Mouse (Mus musculus): ENCODE data around the gene Gan.

Gene Gan

DNA sequence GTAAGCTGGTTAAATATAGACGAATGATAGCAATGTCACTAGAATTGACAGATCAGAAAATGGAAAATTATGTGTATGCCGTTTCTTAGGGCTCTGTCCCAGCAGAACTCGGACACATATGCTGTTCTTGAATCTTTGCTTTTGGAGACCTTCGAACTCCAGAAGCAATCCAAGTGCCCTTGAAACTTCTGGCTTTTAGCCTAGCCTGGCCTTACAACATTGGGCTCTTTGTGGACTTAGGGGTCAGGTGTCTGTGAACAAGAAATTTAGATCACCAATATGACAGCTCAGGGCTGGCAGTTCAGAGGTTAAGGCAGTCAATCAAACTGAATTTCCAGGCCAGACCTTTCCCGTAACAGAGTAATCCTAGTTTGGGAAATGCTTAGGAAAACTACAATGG is 1.1 kb downstream of the Gan start:
- DNase-seq = peak; percentile 44

DNA sequence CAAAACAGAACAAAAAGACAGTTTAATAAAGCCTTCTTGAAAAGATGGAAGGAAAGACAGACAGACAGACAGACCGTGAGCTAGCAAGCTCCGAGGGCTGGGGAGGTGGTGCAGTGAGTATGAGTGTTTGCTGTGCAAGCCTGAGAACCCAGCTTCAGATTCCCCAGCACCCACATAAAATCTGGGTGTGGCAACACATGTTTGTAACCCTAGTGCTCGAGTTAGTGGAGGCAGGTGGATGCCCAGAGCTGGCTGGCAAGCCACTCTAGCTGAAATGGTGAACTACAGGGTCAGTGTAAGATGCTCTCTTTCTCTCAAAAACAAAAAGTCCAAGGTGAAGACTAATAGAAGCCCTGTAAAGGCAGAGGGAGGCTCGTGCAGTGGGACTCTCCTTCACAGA is 7.0 kb downstream of the Gan start:
- DNase-seq = no peak

- no peak for DNase-seq
Measured at GRCm38 (mm10) chr8:117165542-117165941, 7.6 kb downstream of the Gan start.

- DNase-seq = no peak
Measured at GRCm38 (mm10) chr8:117166515-117166914, 8.6 kb downstream of the Gan start.

GRCm38 (mm10) chr8:117167243-117167883 is 9.4 kb downstream of the Gan start:
- no peak for DNase-seq

GRCm38 (mm10) chr8:117168378-117168777 is 10.4 kb downstream of the Gan start:
- DNase-seq = no peak

DNA sequence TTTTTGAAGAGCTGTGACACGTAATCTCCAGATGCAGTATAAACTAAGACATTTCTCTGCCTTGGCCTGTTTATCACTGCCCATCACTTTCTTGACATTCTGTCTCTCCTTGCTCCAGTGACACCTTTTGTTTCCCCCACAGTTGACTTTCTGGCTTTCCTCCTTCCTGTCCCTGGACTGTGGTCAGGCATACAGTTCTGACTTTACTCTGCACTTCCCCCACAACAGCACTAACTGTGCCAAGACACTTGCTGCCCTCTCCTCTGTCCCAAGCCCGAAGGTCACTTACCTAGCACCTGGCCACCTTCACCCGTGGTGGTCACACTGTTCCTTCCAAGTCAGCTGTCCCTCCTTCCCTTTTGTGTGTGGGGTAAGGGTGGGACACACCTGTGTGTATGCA is 13.9 kb downstream of the Gan start:
- DNase-seq = peak; percentile 10

- peak; percentile 20 for DNase-seq
Measured at GRCm38 (mm10) chr8:117172904-117173303, 15.0 kb downstream of the Gan start.

GRCm38 (mm10) chr8:117173690-117174089 is 15.8 kb downstream of the Gan start:
- no peak for DNase-seq

DNA sequence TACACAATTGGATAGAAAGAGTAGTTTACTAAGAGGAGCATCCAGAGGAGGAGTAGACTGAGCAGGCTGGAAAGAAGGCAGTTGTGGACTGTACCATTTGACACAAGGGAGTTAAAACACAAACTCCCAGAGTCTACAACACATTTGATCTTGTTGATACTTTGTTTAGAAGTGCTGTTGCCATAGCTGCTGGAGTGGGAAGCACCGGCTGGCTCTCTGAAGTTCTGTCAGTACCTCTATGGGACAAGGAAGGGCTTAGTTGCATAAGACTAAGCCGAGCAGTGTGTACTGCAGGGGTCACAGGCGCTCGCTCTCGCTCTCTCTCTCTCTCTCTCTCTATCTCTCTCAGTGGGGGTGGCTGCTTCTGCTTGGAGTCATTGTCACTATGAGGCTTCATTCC is 16.6 kb downstream of the Gan start:
- DNase-seq = no peak

GRCm38 (mm10) chr8:117176308-117176707 is 18.4 kb downstream of the Gan start:
- DNase-seq = peak; percentile 11

DNA sequence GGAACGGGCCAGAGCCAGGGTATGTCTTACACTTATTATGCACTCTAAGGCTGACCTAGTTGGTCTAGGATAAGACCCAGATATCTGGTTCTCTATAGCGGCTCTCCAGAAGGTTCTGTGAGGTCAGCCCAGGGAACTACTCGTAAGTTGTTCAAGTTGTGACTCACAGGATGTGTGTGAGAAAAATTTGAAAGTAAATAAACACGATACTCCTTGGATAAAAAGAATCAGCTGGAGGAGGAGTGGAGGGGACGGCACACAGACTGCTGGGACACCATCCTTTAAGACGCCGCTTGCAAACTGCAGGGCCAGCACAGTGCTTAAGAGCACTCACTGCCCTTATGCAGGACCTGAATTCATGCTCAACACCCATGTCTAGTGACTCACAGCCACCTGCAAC is 19.3 kb downstream of the Gan start:
- no peak for DNase-seq

GRCm38 (mm10) chr8:117178039-117178438 is 20.1 kb downstream of the Gan start:
- DNase-seq = no peak

DNA sequence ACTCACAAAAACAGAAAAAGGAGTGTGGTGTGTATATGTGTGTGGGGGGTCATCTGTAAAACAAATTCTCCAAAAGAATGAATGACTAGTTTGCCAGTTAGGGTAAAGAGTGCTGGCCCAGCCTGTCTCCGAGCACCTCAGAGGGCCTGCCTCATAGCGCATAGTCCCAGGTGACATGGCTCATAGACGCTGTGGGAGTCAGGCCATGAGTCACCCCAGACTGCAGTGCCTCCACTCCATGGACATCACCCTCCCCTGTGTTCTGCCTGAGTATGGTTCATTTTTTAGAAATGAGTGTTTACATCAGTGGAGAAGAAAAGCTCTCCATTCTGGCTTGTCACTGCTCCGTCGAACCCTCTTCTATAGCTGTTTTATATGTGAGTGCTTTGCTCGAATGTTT is 20.7 kb downstream of the Gan start:
- no peak for DNase-seq

DNA sequence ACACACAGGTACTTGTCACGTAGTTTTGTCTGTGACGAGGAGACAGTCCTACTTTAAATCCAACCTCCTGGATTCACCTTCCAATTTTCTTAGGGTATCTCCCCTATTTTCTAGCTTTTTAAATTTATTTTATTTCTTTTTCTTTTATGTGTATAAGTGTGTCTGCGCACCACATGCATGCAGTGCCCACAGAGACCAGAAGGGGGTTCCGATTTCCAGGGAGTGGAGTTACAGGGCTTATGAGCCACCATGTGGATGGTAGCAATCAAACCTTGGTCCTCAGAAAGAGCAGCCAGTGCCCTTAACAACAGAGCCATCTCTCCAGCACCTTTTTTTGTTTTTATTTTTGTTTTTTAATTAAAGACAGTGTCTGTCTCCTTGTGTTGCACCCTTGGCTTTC is 24.8 kb downstream of the Gan start:
- no peak for DNase-seq

GRCm38 (mm10) chr8:117183664-117184377 is 25.9 kb downstream of the Gan start:
- no peak for DNase-seq

DNA sequence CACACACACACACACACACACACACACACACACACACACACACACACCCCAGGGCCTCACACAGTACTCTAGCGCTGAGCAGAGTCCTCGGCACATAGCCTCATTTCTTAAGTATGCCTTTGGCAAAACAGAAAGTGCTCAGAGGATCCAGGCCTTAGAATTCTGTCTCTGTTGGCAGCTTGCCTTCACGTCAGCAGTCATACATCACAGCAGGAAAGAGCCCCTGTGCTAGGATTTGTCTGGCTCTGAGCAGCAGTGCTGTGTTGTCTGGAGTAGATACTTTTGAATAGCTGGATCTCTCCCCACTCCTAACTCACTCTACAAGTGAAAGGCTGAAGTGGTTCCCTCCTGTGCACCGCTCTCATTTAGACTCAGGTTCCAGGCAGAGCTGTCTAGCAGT is 36.4 kb downstream of the Gan start:
- no peak for DNase-seq

- no peak for DNase-seq
Measured at GRCm38 (mm10) chr8:117196593-117196992, 38.7 kb downstream of the Gan start.

DNA sequence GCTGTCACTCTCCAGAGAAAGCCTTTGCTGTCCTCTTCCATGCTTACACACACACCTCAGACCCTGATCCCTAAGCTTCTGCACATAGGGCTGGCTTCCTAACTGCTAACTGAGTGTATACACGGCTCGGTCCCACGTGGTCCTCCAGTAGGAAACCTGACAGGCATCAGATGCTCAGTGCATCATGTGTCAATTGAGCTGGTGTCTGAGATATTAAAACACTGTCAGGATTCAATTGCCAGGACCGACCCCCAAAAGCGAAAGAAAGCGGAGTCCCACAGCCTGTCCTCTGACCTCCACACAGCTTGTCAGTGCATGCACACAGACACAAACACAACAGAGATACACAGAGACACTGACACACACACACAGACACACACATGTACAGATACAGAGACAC is 39.6 kb downstream of the Gan start:
- DNase-seq = no peak

DNA sequence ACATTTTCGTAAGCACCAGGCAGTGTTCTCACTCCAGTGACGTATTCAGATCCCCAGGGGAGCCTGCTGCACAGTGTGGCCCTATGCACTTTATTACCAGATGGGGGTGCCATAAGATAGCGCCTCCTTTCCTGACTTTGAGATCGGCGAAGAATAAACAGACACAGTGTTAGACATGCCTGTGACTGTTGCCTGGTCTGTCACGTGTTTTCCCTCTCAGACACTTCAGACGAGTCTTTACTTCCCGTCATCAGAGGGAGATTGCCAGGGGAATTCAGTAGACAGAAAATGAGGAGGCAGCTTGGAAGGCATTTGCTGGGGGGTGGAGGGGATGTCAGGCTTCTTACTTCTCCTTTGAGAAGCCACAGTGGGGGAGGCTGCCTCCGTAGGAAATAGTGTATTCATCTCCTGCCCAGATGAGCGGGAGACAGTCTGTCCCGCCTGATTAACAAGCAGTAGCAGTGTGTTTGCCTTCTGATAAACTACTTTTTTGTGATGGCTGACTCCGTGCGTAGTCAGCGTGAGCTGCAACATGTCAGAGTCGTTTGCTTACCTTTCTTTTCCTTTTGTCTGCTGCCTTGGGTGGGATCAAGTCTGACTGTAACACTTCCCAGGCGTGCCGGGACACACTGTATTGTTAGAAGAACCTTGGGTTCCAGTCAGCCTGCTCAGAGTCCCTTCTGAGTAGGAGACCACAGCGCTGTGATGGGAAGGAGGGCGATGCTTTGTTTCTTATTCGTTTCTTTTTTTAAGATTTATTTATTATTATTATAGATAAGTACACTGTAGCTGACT is 40.4 kb downstream of the Gan start:
- DNase-seq = peak; percentile 56

DNA sequence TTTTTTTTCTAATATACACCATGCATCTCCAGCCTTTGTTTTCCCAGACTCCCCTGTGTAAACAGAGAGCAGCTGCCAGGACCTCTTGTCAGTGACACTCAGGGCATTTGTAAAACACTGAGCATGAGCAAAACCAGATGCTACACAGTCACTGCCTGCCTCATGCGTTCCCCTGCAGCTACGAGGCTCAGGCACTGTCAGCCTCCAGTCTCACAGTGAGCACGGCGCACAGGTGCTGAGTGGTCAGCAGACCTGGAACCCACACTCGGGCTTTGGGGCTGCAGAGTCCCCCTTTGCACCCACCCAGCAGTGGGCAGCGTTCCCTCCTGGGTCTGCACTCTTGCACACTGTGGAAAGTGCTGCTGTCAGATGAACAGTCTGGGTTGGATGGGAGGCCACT is 41.7 kb downstream of the Gan start:
- peak; percentile 11 for DNase-seq

DNA sequence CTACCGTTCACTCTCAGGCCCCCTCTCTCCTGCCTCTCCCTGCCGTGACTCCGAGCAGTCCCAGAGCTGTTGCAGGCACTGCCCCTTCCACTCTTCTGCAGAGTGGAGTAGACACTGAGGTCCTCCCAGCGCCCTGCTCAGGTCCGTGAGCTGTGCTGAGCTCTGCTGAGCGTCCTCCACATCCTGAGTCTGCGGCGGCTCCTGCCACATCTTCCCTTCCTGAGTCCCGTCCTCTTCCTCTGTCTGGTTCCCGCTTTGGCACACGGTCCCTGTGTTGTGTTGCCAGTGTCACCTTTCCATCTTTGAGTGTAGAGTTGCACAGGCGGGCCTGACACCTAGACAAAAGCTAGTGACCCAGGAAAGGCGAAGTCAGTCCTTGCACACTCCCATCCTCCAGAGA is 42.4 kb downstream of the Gan start:
- DNase-seq = no peak

DNA sequence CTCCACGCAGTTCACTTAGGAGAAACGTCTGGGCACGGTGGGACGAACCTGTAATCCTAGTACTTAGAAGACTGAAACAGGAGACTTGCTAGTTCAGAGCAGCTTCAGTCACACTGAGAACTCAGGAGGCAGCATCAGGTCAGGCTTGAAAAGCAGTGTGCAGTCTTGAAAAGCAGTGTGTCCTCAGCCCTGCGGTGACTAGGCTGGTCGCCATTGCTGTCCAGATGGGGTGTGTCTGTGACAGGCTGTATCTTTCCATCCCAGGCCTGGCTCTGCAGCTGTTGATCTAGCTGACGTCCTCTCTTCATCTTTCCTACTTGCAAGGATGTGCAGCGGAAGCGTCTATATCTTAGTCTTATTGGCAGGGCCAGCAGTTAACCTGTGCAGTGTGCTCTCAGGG is 42.9 kb downstream of the Gan start:
- DNase-seq = no peak
